Comparison of ENCODE assay signal across 8 mouse cellular contexts in the genomic region with DNA sequence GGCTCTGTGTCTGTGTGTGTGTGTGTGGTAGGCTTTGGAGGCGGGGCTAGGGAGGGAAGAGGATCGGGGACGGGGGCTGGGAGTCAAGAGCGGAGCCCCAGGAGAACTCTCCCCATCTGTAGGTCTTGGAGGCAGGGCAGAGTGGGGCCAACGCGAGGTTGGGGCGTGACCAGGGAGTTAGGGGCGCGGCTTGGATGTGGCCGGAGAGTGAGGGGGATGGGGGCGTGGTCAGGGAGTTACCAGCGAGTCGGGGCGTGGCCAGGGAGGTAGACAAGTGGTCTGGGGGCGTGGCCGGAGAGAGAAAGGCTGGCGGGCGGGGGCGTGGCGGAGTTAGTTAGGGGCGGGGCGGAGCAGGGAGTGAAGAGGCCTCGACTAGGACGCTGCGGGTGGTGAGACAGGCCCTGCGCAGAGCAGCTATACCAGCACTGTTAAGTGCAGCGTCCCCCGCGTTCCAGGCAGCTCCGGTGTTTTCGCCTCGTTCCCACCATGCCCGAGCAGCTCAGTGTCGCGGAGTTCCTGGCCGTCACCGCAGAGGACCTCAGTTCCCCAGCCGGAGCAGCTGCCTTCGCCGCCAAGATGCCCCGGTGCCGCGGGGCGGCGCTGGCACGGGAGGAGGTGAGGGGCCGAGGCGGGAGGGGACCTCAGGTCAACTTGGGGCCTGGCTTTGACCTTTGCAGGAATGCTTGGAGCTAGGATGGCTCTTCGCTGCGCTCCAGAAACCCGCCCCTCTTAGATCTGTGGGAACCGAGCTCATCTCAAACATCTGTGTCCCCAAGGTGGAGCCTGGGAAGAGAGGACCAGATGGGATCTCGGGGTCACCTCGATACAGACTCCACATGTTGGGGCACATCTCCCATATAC. TPM values are rescaled to one million over a fixed set of nuclear protein-coding genes. Genes with fewer than 3 reads are reported as not detected.
DNase-seq lines count a peak whose midpoint lies in the region; ATAC-seq and TF ChIP-seq lines count a peak whose summit lies in the region.

TSS of gene Asap3 (plus strand) at position 333 of the 861 bp plus-strand sequence.

- DNase-seq in A20 (ENCODE audit: low read depth, low spot score) = peak; percentile 96
- peak; percentile 100 for DNase-seq in heart, embryonic 10.5 days (ENCODE audit: low spot score)
- peak; percentile 88 for DNase-seq in liver, adult 2 months (ENCODE audit: extremely low read depth, low read depth, low spot score)
- DNase-seq in splenic B cell, adult 2 months (ENCODE audit: low read depth, low spot score) = peak; percentile 91

- peak within 1 kb of the TSS; percentile 64 for H3K9ac ChIP-seq in kidney, embryonic 15.5 days
- H3K9ac ChIP-seq in liver, adult 2 months (ENCODE audit: low read depth, low read length) = peak within 1 kb of the TSS; percentile 77

- H3K4me1 ChIP-seq in bone marrow macrophage, adult 2 months (ENCODE audit: control insufficient read depth, insufficient read depth, low read length) = peaks cover 11% of the 10 kb centered on the region
- peaks cover 3% of the 10 kb centered on the region; the same call in 1 of the 2 replicates for H3K4me1 ChIP-seq in embryonic fibroblast, embryonic 13.5 days (ENCODE audit: control insufficient read depth, insufficient read depth, low read length)
- H3K4me1 ChIP-seq in heart, embryonic 10.5 days = peaks cover 33% of the 10 kb centered on the region
- H3K4me1 ChIP-seq in kidney, embryonic 15.5 days = peaks cover 21% of the 10 kb centered on the region
- H3K4me1 ChIP-seq in liver, adult 2 months (ENCODE audit: control insufficient read depth, insufficient read depth, low read length) = peaks cover 11% of the 10 kb centered on the region

- peak; percentile 41; the same call in 1 of the 2 replicates for TF ChIP-seq POLR2A in bone marrow macrophage, adult 2 months (IDR thresholded peaks at IDR 0.05; ENCODE audit: borderline replicate concordance, low read depth, low read length)
- peak; percentile 95 for TF ChIP-seq POLR2A in embryonic fibroblast, embryonic 13.5 days (IDR thresholded peaks at IDR 0.05; ENCODE audit: low read depth, low read length)
- peak; percentile 88 for TF ChIP-seq POLR2A in liver, adult 2 months (IDR thresholded peaks at IDR 0.05; ENCODE audit: extremely low read depth, insufficient read depth, low read length)
- TF ChIP-seq POLR2A in myocyte (IDR thresholded peaks at IDR 0.05; ENCODE audit: insufficient read length, low read depth) = peak; percentile 99

- peak within 1 kb of the TSS; percentile 67 for H3K4me3 ChIP-seq in bone marrow macrophage, adult 2 months (ENCODE audit: insufficient read depth, low read length)
- peak within 1 kb of the TSS; percentile 43 for H3K4me3 ChIP-seq in embryonic fibroblast, embryonic 13.5 days (ENCODE audit: insufficient read depth, low read length)
- H3K4me3 ChIP-seq in heart, embryonic 10.5 days = peak within 1 kb of the TSS; percentile 81
- H3K4me3 ChIP-seq in kidney, embryonic 15.5 days (replicated peaks) = peak within 1 kb of the TSS; percentile 61
- peak within 1 kb of the TSS; percentile 69 for H3K4me3 ChIP-seq in liver, adult 2 months (ENCODE audit: insufficient read depth, low read depth, low read length)
- H3K4me3 ChIP-seq in myocyte = peak within 1 kb of the TSS; percentile 40

- ATAC-seq in kidney, embryonic 15.5 days (replicated peaks; ENCODE audit: low FRiP score) = peak; percentile 93

- no peaks in the 10 kb centered on the region for H3K9me3 ChIP-seq in heart, embryonic 10.5 days
- no peaks in the 10 kb centered on the region for H3K9me3 ChIP-seq in kidney, embryonic 15.5 days (replicated peaks)

- H3K27ac ChIP-seq in bone marrow macrophage, adult 2 months (ENCODE audit: insufficient read depth, low read depth, low read length) = no peak within 1 kb of the TSS
- H3K27ac ChIP-seq in embryonic fibroblast, embryonic 13.5 days (ENCODE audit: insufficient read depth, low read length) = no peak within 1 kb of the TSS
- peak within 1 kb of the TSS; percentile 84 for H3K27ac ChIP-seq in heart, embryonic 10.5 days
- H3K27ac ChIP-seq in kidney, embryonic 15.5 days = peak within 1 kb of the TSS; percentile 75
- peak within 1 kb of the TSS; percentile 39 for H3K27ac ChIP-seq in liver, adult 2 months (replicated peaks; ENCODE audit: insufficient read depth, low read depth, low read length)

- TF ChIP-seq CTCF in bone marrow macrophage, adult 2 months (IDR thresholded peaks at IDR 0.05; ENCODE audit: low read depth, low read length) = no peak
- no peak for TF ChIP-seq CTCF in embryonic fibroblast, embryonic 13.5 days (IDR thresholded peaks at IDR 0.05; ENCODE audit: borderline replicate concordance, insufficient read depth, low read length)
- TF ChIP-seq CTCF in liver, adult 2 months (IDR thresholded peaks at IDR 0.05; ENCODE audit: low read depth, low read length) = 0 out of 2 replicates have a peak, but pooled peaks have one; percentile 15

- H3K4me2 ChIP-seq in kidney, embryonic 15.5 days = peak within 1 kb of the TSS; percentile 96
- peak within 1 kb of the TSS; percentile 89 for H3K4me2 ChIP-seq in myocyte (ENCODE audit: low read depth)

- H3K79me2 ChIP-seq in liver, adult 2 months (ENCODE audit: control insufficient read depth, insufficient read depth, low read length) = peaks cover 7% of the 10 kb centered on the region; the same call in 1 of the 2 replicates
- H3K79me2 ChIP-seq in myocyte (ENCODE audit: control insufficient read depth, insufficient read depth) = no peaks in the 10 kb centered on the region

- H3ac ChIP-seq in myocyte (ENCODE audit: control insufficient read depth, insufficient read length) = peak within 1 kb of the TSS; percentile 26

- H3K27me3 ChIP-seq in heart, embryonic 10.5 days (ENCODE audit: insufficient read depth, poor library complexity, severe bottlenecking) = peaks cover 35% of the 10 kb centered on the region
- peaks cover 8% of the 10 kb centered on the region; the same call in 1 of the 2 replicates for H3K27me3 ChIP-seq in kidney, embryonic 15.5 days
- no peaks in the 10 kb centered on the region for H3K27me3 ChIP-seq in liver, adult 2 months (ENCODE audit: control insufficient read depth, insufficient read depth, low read length)
- no peaks in the 10 kb centered on the region for H3K27me3 ChIP-seq in myocyte (ENCODE audit: control insufficient read depth, insufficient read depth, insufficient read length)
- no peaks in the 10 kb centered on the region for H3K27me3 ChIP-seq in splenic B cell, adult 2 months (ENCODE audit: control insufficient read depth, insufficient read depth, low read length, poor library complexity, severe bottlenecking)

- no peaks in the 10 kb centered on the region for H3K36me3 ChIP-seq in heart, embryonic 10.5 days
- no peaks in the 10 kb centered on the region for H3K36me3 ChIP-seq in kidney, embryonic 15.5 days
- H3K36me3 ChIP-seq in liver, adult 2 months (ENCODE audit: control insufficient read depth, insufficient read depth, low read length) = no peaks in the 10 kb centered on the region
- no peaks in the 10 kb centered on the region for H3K36me3 ChIP-seq in myocyte (ENCODE audit: control insufficient read depth, insufficient read depth)
- H3K36me3 ChIP-seq in splenic B cell, adult 2 months (ENCODE audit: control insufficient read depth, insufficient read depth, low read length, poor library complexity, severe bottlenecking) = no peaks in the 10 kb centered on the region

- WGBS in heart, embryonic 10.5 days = under 1% methylated on average over 54 of the region's 54 CpGs
- WGBS in kidney, embryonic 15.5 days = under 1% methylated on average over 54 of the region's 54 CpGs
- WGBS in liver, adult 2 months = under 1% methylated on average over 52 of the region's 54 CpGs

TF ChIP-seq in myocyte, 11 proteins besides CTCF, POLR2A, EP300 and RAD21:
- TF ChIP-seq MYOD1 (IDR thresholded peaks at IDR 0.05; ENCODE audit: control insufficient read depth in 1 of 3, insufficient read length in 2 of 3, low read depth in 2 of 3) = peak in 1 of 3 experiments; percentile 56
- no peak for TF ChIP-seq MAX (IDR thresholded peaks at IDR 0.05; ENCODE audit: low read depth)
- peak; percentile 1 for TF ChIP-seq REST (IDR thresholded peaks at IDR 0.05; ENCODE audit: insufficient read depth, insufficient read length)
- peak; percentile 71 for TF ChIP-seq SRF (IDR thresholded peaks at IDR 0.05; ENCODE audit: control insufficient read depth, insufficient read length, low read depth)
- peak; percentile 97 for TF ChIP-seq POLR2AphosphoS2 (IDR thresholded peaks at IDR 0.05; ENCODE audit: insufficient read length, low read depth)
- TF ChIP-seq MYOG (IDR thresholded peaks at IDR 0.05; ENCODE audit: control insufficient read depth in 1 of 3, insufficient read depth in 1 of 3, insufficient read length in 2 of 3, low read depth in 2 of 3) = peak in 1 of 3 experiments; percentile 46

RNA-seq across cellular contexts. Expression of gene Asap3, which starts in this region (rescaled TPM):
- polyA plus RNA-seq in bone marrow macrophage, adult 2 months (2012; ENCODE audit: insufficient read depth, insufficient read length, missing spikeins) = 0.37 and 0.78 TPM in 2 replicates
- 7.0 and 8.5 TPM in 2 replicates for polyA plus RNA-seq in embryonic fibroblast, embryonic 13.5 days (2011; ENCODE audit: insufficient read length, low read depth, missing spikeins)
- polyA plus RNA-seq in heart, embryonic 10.5 days (2016; fragmentation: Nextera tagmentation; extraction: Ambion mirVana) = 3.4 and 3.7 TPM in 2 replicates
- polyA plus RNA-seq in kidney, embryonic 15.5 days (2015; fragmentation: Nextera tagmentation; extraction: Ambion mirVana) = 4.5 and 6.0 TPM in 2 replicates
- total RNA-seq in liver, adult 2 months (2014; rRNA removed) = 3.3 and 5.6 TPM in 2 replicates
- polyA plus RNA-seq in liver, adult 2 months (2012; rRNA removed) = 5.2 and 5.8 TPM in 2 replicates
- 3.9 TPM for polyA plus RNA-seq in myocyte (2012; fragmentation: generic; extraction: Trizol)

Comparison
In these comparisons a context has a peak if more than half of its experiments do, and no peak if none do; other contexts are left out.
1. H3K27ac ChIP-seq: peak in heart, embryonic 10.5 days (single experiment), kidney, embryonic 15.5 days (single experiment) and liver, adult 2 months (single experiment); none in bone marrow macrophage, adult 2 months (single experiment) and embryonic fibroblast, embryonic 13.5 days (single experiment).
2. POLR2A ChIP-seq: peak in every context shown above with its lines; median percentile 99 in myocyte; 95 in embryonic fibroblast, embryonic 13.5 days; 88 in liver, adult 2 months; 41 in bone marrow macrophage, adult 2 months.
3. Peak in every context shown above with its lines, with median percentiles within 50 percentile points of each other: DNase-seq and H3K4me3 ChIP-seq.